ENCODE assay signal across 8 mouse cellular contexts in the genomic region with DNA sequence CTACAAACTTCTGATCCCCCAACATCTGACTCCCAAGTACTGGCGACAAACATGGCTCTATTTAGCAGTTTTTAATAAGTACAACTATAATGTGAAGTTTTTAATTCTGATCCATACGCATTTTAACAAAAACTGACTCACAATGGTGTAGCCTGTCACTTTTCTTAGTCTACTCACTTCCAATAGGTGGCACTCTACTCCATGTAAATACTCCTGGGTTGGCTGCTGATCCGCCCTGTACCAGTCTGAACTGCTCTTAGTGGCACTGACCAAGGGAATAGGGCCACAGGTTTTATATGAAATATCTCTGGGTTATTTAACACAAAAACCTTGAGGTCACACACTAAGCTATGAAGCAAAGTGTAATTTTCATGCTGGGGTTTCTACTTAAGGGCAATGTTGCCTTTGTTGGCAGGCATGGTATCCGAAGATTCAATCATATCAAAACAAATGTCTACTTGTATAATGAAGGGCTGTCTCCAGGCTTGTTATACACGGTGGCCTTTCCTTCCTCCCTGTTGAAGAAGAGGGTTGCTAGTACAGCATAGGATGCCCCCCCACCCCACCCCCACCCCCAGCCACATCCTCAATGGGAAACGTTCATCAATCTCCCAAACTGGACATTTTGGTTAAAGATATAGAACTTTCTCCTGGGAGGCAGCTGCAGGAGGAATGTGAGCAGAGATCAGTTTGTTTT.
DNase-seq lines count a peak whose midpoint lies in the region; ATAC-seq lines count a peak whose summit lies in the region.

No protein-coding gene starts in this region.

- H3K27me3 ChIP-seq in heart, embryonic 14.5 days (ENCODE audit: control insufficient read depth, insufficient read depth, low read length) = no peaks in the 10 kb centered on the region
- no peaks in the 10 kb centered on the region for H3K27me3 ChIP-seq in kidney, embryonic 14.5 days (ENCODE audit: control insufficient read depth, insufficient read depth, low read length)
- no peaks in the 10 kb centered on the region for H3K27me3 ChIP-seq in splenic B cell, adult 2 months (ENCODE audit: control insufficient read depth, insufficient read depth, low read length, poor library complexity, severe bottlenecking)

- peaks cover 13% of the 10 kb centered on the region for H3K36me3 ChIP-seq in heart, embryonic 14.5 days (ENCODE audit: control insufficient read depth, insufficient read depth, low read length)
- peaks cover 3% of the 10 kb centered on the region; the same call in 1 of the 2 replicates for H3K36me3 ChIP-seq in kidney, embryonic 14.5 days (ENCODE audit: control insufficient read depth, insufficient read depth, low read length)
- H3K36me3 ChIP-seq in splenic B cell, adult 2 months (ENCODE audit: control insufficient read depth, insufficient read depth, low read length, poor library complexity, severe bottlenecking) = peaks cover 6% of the 10 kb centered on the region; the same call in 1 of the 2 replicates

- no peak overlapping the region for H3K27ac ChIP-seq in heart, embryonic 14.5 days (replicated peaks in 1 of 2; ENCODE audit: control insufficient read depth in 1 of 2, insufficient read depth in 1 of 2, low read depth in 2 of 2, low read length in 2 of 2)
- no peak overlapping the region for H3K27ac ChIP-seq in kidney, embryonic 14.5 days (ENCODE audit: low read depth, low read length)

- ATAC-seq in heart, embryonic 14.5 days (ENCODE audit: insufficient number of reproducible peaks, insufficient read depth, low FRiP score, low read depth) = 0 out of 2 replicates have a peak, but pooled peaks have one; percentile 50
- ATAC-seq in kidney, embryonic 14.5 days (ENCODE audit: low FRiP score, low TSS enrichment) = peak; percentile 87

- H3K4me3 ChIP-seq in heart, embryonic 14.5 days (ENCODE audit: control insufficient read depth in 1 of 2, insufficient read depth in 1 of 2, low read depth in 1 of 2, low read length in 2 of 2) = no peak overlapping the region
- no peak overlapping the region for H3K4me3 ChIP-seq in kidney, embryonic 14.5 days (ENCODE audit: low read length)

- no peaks in the 10 kb centered on the region; a peak in 1 of 4 replicates for H3K4me1 ChIP-seq in heart, embryonic 14.5 days (ENCODE audit: control insufficient read depth in 2 of 2, insufficient read depth in 2 of 2, low read length in 2 of 2)
- H3K4me1 ChIP-seq in kidney, embryonic 14.5 days (ENCODE audit: control insufficient read depth, insufficient read depth, low read length) = no peaks in the 10 kb centered on the region

- DNase-seq in adrenal gland, adult (ENCODE audit: inconsistent age in 2 of 2, low spot score in 1 of 2) = peak; percentile 52 to 80
- DNase-seq in adrenal gland, postnatal 4 days (ENCODE audit: low spot score in 2 of 2) = no peak
- DNase-seq in urinary bladder, postnatal 14 days (ENCODE audit: low spot score) = peak; percentile 24
- DNase-seq in urinary bladder, adult 18-20 months (ENCODE audit: low spot score in 2 of 2) = no peak
- peak; percentile 54 for DNase-seq in lung, postnatal 10 days
- peak; percentile 76 for DNase-seq in splenic B cell, adult 2 months (ENCODE audit: low read depth, low spot score)

- H3K9me3 ChIP-seq in heart, embryonic 14.5 days (ENCODE audit: control insufficient read depth, low read length) = 0 out of 2 replicates have a peak, but pooled peaks cover 5% of the 10 kb centered on the region
- no peaks in the 10 kb centered on the region for H3K9me3 ChIP-seq in kidney, embryonic 14.5 days (ENCODE audit: control insufficient read depth, low read length)

- H3K9ac ChIP-seq in heart, embryonic 14.5 days (ENCODE audit: low read length) = no peak overlapping the region
- H3K9ac ChIP-seq in kidney, embryonic 14.5 days (ENCODE audit: low read depth, low read length) = no peak overlapping the region

- WGBS in heart, embryonic 14.5 days = 52% methylated on average over 6 of the region's 6 CpGs
- 52% methylated on average over 6 of the region's 6 CpGs for WGBS in kidney, embryonic 14.5 days

- H3K4me2 ChIP-seq in heart, embryonic 14.5 days (ENCODE audit: low read length) = no peak overlapping the region
- no peak overlapping the region for H3K4me2 ChIP-seq in kidney, embryonic 14.5 days (replicated peaks; ENCODE audit: low read depth, low read length)

Comparison
In these comparisons a context has a peak if more than half of its experiments do, and no peak if none do; other contexts are left out.
1. DNase-seq: peak in adrenal gland, adult (2 of 2), urinary bladder, postnatal 14 days (single experiment), lung, postnatal 10 days (single experiment) and splenic B cell, adult 2 months (single experiment); none in adrenal gland, postnatal 4 days (0 of 2) and urinary bladder, adult 18-20 months (0 of 2).